Mouse (Mus musculus) midbrain, postnatal 0 days (tissue): ENCODE results near the gene Rhoa. TPM values are rescaled to one million over a fixed set of nuclear protein-coding genes. Genes with fewer than 3 reads are reported as not detected.
A peak's percentile ranks its signal among the peaks of the same experiment; 100 is the strongest.

Source experiments
- ATAC-seq: fragments of 200-750 bp; cut with Nextera tagmentation; 2 replicates; pipeline ENCODE4 v1.8.0; 2017; ENCODE audit warnings: moderate number of reproducible peaks, mild to moderate bottlenecking, moderate TSS enrichment, moderate library complexity; ENCODE audit not compliant: low FRiP score
- DNase-seq: peaks from one replicate; pipeline ENCODE4 v3.0.0-alpha.2; 2015; ENCODE audit warnings: low spot score
- H3K27ac ChIP-seq: fragments of 300-500 bp; sonication (generic); 2 replicates; pipeline ENCODE4 v1.5.1; 2014; ENCODE audit warnings: low read depth, mild to moderate bottlenecking, low read length, mixed read lengths
- H3K27me3 ChIP-seq: fragments of 300-500 bp; sonication (generic); 2 replicates; pipeline ENCODE4 v1.6.1; 2014; ENCODE audit warnings: low read length, control low read depth, mixed read lengths; ENCODE audit not compliant: insufficient read depth
- H3K36me3 ChIP-seq: fragments of 300-500 bp; sonication (generic); 2 replicates; pipeline ENCODE4 v1.6.1; 2014; ENCODE audit warnings: low read length, control low read depth, mixed read lengths; ENCODE audit not compliant: insufficient read depth
- H3K4me1 ChIP-seq: fragments of 300-500 bp; sonication (generic); 2 replicates; pipeline ENCODE4 v1.6.1; 2014; ENCODE audit warnings: mild to moderate bottlenecking, control low read depth, antibody characterized with exemption, low read length, mixed read lengths; ENCODE audit not compliant: insufficient read depth
- H3K4me2 ChIP-seq: fragments of 300-500 bp; sonication (generic); 2 replicates; pipeline ENCODE4 v1.6.1; 2014; ENCODE audit warnings: low read depth, mild to moderate bottlenecking, low read length, mixed read lengths; ENCODE audit not compliant: poor library complexity, severe bottlenecking
- H3K4me3 ChIP-seq: fragments of 300-500 bp; sonication (generic); 2 replicates; pipeline ENCODE4 v1.5.1; 2014; ENCODE audit warnings: low read depth, mild to moderate bottlenecking, low read length, moderate library complexity
- H3K9ac ChIP-seq: fragments of 300-500 bp; sonication (generic); replicated peaks from 2 replicates; pipeline ENCODE4 v1.6.1; 2014; ENCODE audit warnings: mild to moderate bottlenecking, low read length, moderate library complexity, mixed read lengths; ENCODE audit not compliant: poor library complexity, severe bottlenecking
- H3K9me3 ChIP-seq: fragments of 300-500 bp; sonication (generic); 2 replicates; pipeline ENCODE4 v1.6.1; 2016; ENCODE audit warnings: low read length, control low read depth
- CTCF ChIP-seq: IDR thresholded peaks from 2 replicates; pipeline ENCODE4 v1.5.1; 2016; ENCODE audit warnings: antibody characterized with exemption, mild to moderate bottlenecking
- WGBS: fragments of 180-500 bp; shearing (Covaris S2); extraction: QIAGEN DNeasy Blood & Tissue Kit; methylation state at CpG from one replicate; pipeline ENCODE4 v1.1.7; 2014; 5-methylcytosine and 5-hydroxymethylcytosine counted together
- polyA plus RNA-seq: library from polyadenylated mRNA; unstranded; fragments of >200 nt; fragmentation: Nextera tagmentation; extraction: Ambion mirVana; gene quantifications from 2 replicates; pipeline ENCODE4 v1.2.1, GENCODE M21; 2015
- total RNA-seq: library from RNA; depleted of rRNA; stranded (reverse); fragments of >200 nt; gene quantifications from 2 replicates; pipeline ENCODE4 v1.2.3, GENCODE M21; 2014

Gene Rhoa
- total and polyA plus RNA-seq, 2 experiments from 2014 or later: 120 to 252 TPM

GRCm38 (mm10) chr9:108344471-108344870, 38.5 kb downstream of the Rhoa start:
- 69% methylated on average over 4 of the region's 4 CpGs for WGBS
- Histone ChIP-seq H3K27me3 (no peaks in the 10 kb centered on the region), H3K9me3 (no peaks in the 10 kb centered on the region), H3K27ac (no peak overlapping the region), H3K4me1 (no peaks in the 10 kb centered on the region), H3K9ac (no peak overlapping the region), H3K4me3 (no peak overlapping the region), H3K4me2 (no peak overlapping the region), H3K36me3 (no peaks in the 10 kb centered on the region)
- ATAC-seq (no peak), DNase-seq (no peak)
- TF ChIP-seq CTCF: no peak

- 5% methylated on average over 11 of the region's 11 CpGs for WGBS
- no peak for TF ChIP-seq CTCF
- peak overlapping the region; percentile 83 for H3K9ac ChIP-seq
- H3K4me1 ChIP-seq: no peaks in the 10 kb centered on the region
- H3K36me3 ChIP-seq: peaks cover 8% of the 10 kb centered on the region; the same call in 1 of the 2 replicates
- H3K9me3 ChIP-seq: no peaks in the 10 kb centered on the region
- H3K4me2 ChIP-seq: peak overlapping the region; percentile 71
- ATAC-seq: no peak
- H3K4me3 ChIP-seq: peak overlapping the region; percentile 95
- peak; percentile 4 for DNase-seq
- H3K27ac ChIP-seq: peak overlapping the region; percentile 82
- H3K27me3 ChIP-seq: no peaks in the 10 kb centered on the region
These were observed 41.1 kb downstream of the Rhoa start for GRCm38 (mm10) chr9:108347024-108347423.

- no peak for TF ChIP-seq CTCF
- Histone ChIP-seq H3K4me2 (peak within 1 kb of the TSS; percentile 71), H3K4me3 (peak within 1 kb of the TSS; percentile 95), H3K27ac (peak within 1 kb of the TSS; percentile 82), H3K27me3 (no peaks in the 10 kb centered on the region), H3K9me3 (no peaks in the 10 kb centered on the region), H3K4me1 (no peaks in the 10 kb centered on the region), H3K36me3 (peaks cover 15% of the 10 kb centered on the region), H3K9ac (peak within 1 kb of the TSS; percentile 83)
- DNase-seq: peak; percentile 96
- ATAC-seq: peak; percentile 94
- under 1% methylated on average over 72 of the region's 75 CpGs for WGBS
These were observed 41.8 kb downstream of the Rhoa start, which contains the start of gene Usp4 for GRCm38 (mm10) chr9:108347540-108348289. Gene Usp4, plus strand, starts transcription at chr9:108347853.

GRCm38 (mm10) chr9:108348290-108348680, 42.4 kb downstream of the Rhoa start:
- Histone ChIP-seq H3K27ac (peak overlapping the region; percentile 82), H3K4me2 (peak overlapping the region; percentile 71), H3K4me3 (peak overlapping the region; percentile 95), H3K27me3 (no peaks in the 10 kb centered on the region), H3K36me3 (peaks cover 21% of the 10 kb centered on the region), H3K9ac (peak overlapping the region; percentile 83), H3K4me1 (no peaks in the 10 kb centered on the region), H3K9me3 (no peaks in the 10 kb centered on the region)
- DNase-seq (no peak), ATAC-seq (0 out of 2 replicates have a peak, but pooled peaks have one; percentile 3)
- no peak for TF ChIP-seq CTCF
- 7% methylated on average over 13 of the region's 14 CpGs for WGBS

GRCm38 (mm10) chr9:108349727-108350126, 43.8 kb downstream of the Rhoa start:
- Histone ChIP-seq H3K4me2 (no peak overlapping the region), H3K36me3 (peaks cover 32% of the 10 kb centered on the region), H3K9ac (no peak overlapping the region), H3K4me3 (no peak overlapping the region), H3K4me1 (no peaks in the 10 kb centered on the region), H3K27me3 (no peaks in the 10 kb centered on the region), H3K9me3 (no peaks in the 10 kb centered on the region), H3K27ac (no peak overlapping the region)
- WGBS: 98% methylated on average over 4 of the region's 4 CpGs
- TF ChIP-seq CTCF: no peak
- DNase-seq (no peak), ATAC-seq (no peak)

GRCm38 (mm10) chr9:108378234-108378633, 72.3 kb downstream of the Rhoa start:
- no peak overlapping the region for H3K9ac ChIP-seq
- peaks cover 66% of the 10 kb centered on the region for H3K36me3 ChIP-seq
- no peaks in the 10 kb centered on the region for H3K4me1 ChIP-seq
- no peak overlapping the region for H3K27ac ChIP-seq
- ATAC-seq (no peak), DNase-seq (no peak)
- no peak overlapping the region for H3K4me2 ChIP-seq
- WGBS: 94% methylated on average over 9 of the region's 9 CpGs
- H3K27me3 ChIP-seq: no peaks in the 10 kb centered on the region
- H3K9me3 ChIP-seq: no peaks in the 10 kb centered on the region
- H3K4me3 ChIP-seq: no peak overlapping the region
- no peak for TF ChIP-seq CTCF
